Mouse (Mus musculus) hindbrain, postnatal 0 days (tissue): ENCODE results near the gene Acsl5. TPM values are rescaled to one million over a fixed set of nuclear protein-coding genes. Genes with fewer than 3 reads are reported as not detected.

Source experiments
- ATAC-seq: fragments of 200-750 bp; cut with Nextera tagmentation; 2 replicates; pipeline ENCODE4 v1.8.0; 2017; ENCODE audit warnings: mild to moderate bottlenecking, moderate TSS enrichment, moderate library complexity
- DNase-seq: peaks from one replicate; pipeline ENCODE4 v3.0.0-alpha.2; 2015; ENCODE audit warnings: low spot score
- H3K27ac ChIP-seq: fragments of 300-500 bp; sonication (generic); 2 replicates; pipeline ENCODE4 v1.5.1; 2014; ENCODE audit warnings: mild to moderate bottlenecking
- H3K27me3 ChIP-seq: fragments of 300-500 bp; sonication (generic); 2 replicates; pipeline ENCODE4 v1.6.1; 2014; ENCODE audit warnings: low read length, mixed read lengths; ENCODE audit not compliant: insufficient read depth
- H3K36me3 ChIP-seq: fragments of 300-500 bp; sonication (generic); 2 replicates; pipeline ENCODE4 v1.6.1; 2014; ENCODE audit warnings: low read length, mixed read lengths; ENCODE audit not compliant: insufficient read depth
- H3K4me1 ChIP-seq: fragments of 300-500 bp; sonication (generic); 2 replicates; pipeline ENCODE4 v1.6.1; 2014; ENCODE audit warnings: antibody characterized with exemption, low read length, mixed read lengths; ENCODE audit not compliant: insufficient read depth
- H3K4me2 ChIP-seq: fragments of 300-500 bp; sonication (generic); 2 replicates; pipeline ENCODE4 v1.6.1; 2014; ENCODE audit warnings: low read depth, mild to moderate bottlenecking, low read length, moderate library complexity, mixed read lengths
- H3K4me3 ChIP-seq: fragments of 300-500 bp; sonication (generic); 2 replicates; pipeline ENCODE4 v1.5.1; 2014; ENCODE audit warnings: low read length
- H3K9ac ChIP-seq: fragments of 300-500 bp; sonication (generic); replicated peaks from 2 replicates; pipeline ENCODE4 v1.6.1; 2014; ENCODE audit warnings: mild to moderate bottlenecking, low read length, moderate library complexity, mixed read lengths
- H3K9me3 ChIP-seq: fragments of 300-500 bp; sonication (generic); 2 replicates; pipeline ENCODE4 v1.6.1; 2016; ENCODE audit warnings: low read length, mixed read lengths
- CTCF ChIP-seq: IDR thresholded peaks from 2 replicates; pipeline ENCODE4 v1.5.1; 2016; ENCODE audit warnings: antibody characterized with exemption, control low read depth, low read depth
- WGBS: fragments of 180-500 bp; shearing (Covaris S2); extraction: QIAGEN DNeasy Blood & Tissue Kit; methylation state at CpG from one replicate; pipeline ENCODE4 v1.1.7; 2014; 5-methylcytosine and 5-hydroxymethylcytosine counted together
- polyA plus RNA-seq: library from polyadenylated mRNA; unstranded; fragments of >200 nt; fragmentation: Nextera tagmentation; extraction: Ambion mirVana; gene quantifications from 2 replicates; pipeline ENCODE4 v1.2.1, GENCODE M21; 2015
- total RNA-seq: library from RNA; depleted of rRNA; stranded (reverse); fragments of >200 nt; gene quantifications from 2 replicates; pipeline ENCODE4 v1.2.3, GENCODE M21; 2014

The Acsl5 gene
- total and polyA plus RNA-seq, 2 experiments from 2014 or later, result 13.2 to 15.6 TPM

- Histone ChIP-seq H3K4me1 (no peaks in the 10 kb centered on the region), H3K4me3 (no peak overlapping the region), H3K4me2 (no peak overlapping the region), H3K9ac (no peak overlapping the region), H3K27me3 (no peaks in the 10 kb centered on the region), H3K36me3 (no peaks in the 10 kb centered on the region), H3K27ac (no peak overlapping the region), H3K9me3 (no peaks in the 10 kb centered on the region)
- DNase-seq (no peak), ATAC-seq (0 out of 2 replicates have a peak, but pooled peaks have one; percentile 35)
- no peak for TF ChIP-seq CTCF
- WGBS, result 94% methylated on average over 1 of the region's 1 CpGs
Observed at GRCm38 (mm10) chr19:55211698-55212097, 40.0 kb upstream of the Acsl5 start.

- DNase-seq, result no peak
- Histone ChIP-seq H3K27me3 (no peaks in the 10 kb centered on the region), H3K4me2 (no peak overlapping the region), H3K4me1 (peaks cover 2% of the 10 kb centered on the region; the same call in 1 of the 2 replicates), H3K9me3 (no peaks in the 10 kb centered on the region), H3K27ac (no peak overlapping the region), H3K36me3 (no peaks in the 10 kb centered on the region), H3K9ac (no peak overlapping the region), H3K4me3 (no peak overlapping the region)
- 84% methylated on average over 12 of the region's 12 CpGs for WGBS
- no peak for TF ChIP-seq CTCF
- ATAC-seq, result no peak
Observed at GRCm38 (mm10) chr19:55213617-55214340, 38.0 kb upstream of the Acsl5 start.

GRCm38 (mm10) chr19:55216876-55217275, 34.9 kb upstream of the Acsl5 start:
- Histone ChIP-seq H3K4me3 (no peak overlapping the region), H3K36me3 (no peaks in the 10 kb centered on the region), H3K9me3 (no peaks in the 10 kb centered on the region), H3K27ac (no peak overlapping the region), H3K9ac (no peak overlapping the region), H3K4me1 (peaks cover 4% of the 10 kb centered on the region; the same call in 1 of the 2 replicates), H3K4me2 (no peak overlapping the region), H3K27me3 (no peaks in the 10 kb centered on the region)
- 90% methylated on average over 4 of the region's 4 CpGs for WGBS
- no peak for ATAC-seq
- no peak for DNase-seq
- no peak for TF ChIP-seq CTCF

GRCm38 (mm10) chr19:55217365-55217764, 34.4 kb upstream of the Acsl5 start:
- H3K36me3 ChIP-seq, result no peaks in the 10 kb centered on the region
- H3K27ac ChIP-seq, result no peak overlapping the region
- WGBS, result 82% methylated on average over 9 of the region's 9 CpGs
- peaks cover 4% of the 10 kb centered on the region; the same call in 1 of the 2 replicates for H3K4me1 ChIP-seq
- DNase-seq (no peak), ATAC-seq (no peak)
- no peaks in the 10 kb centered on the region for H3K9me3 ChIP-seq
- H3K27me3 ChIP-seq, result no peaks in the 10 kb centered on the region
- H3K4me2 ChIP-seq, result no peak overlapping the region
- no peak overlapping the region for H3K9ac ChIP-seq
- no peak overlapping the region for H3K4me3 ChIP-seq
- no peak for TF ChIP-seq CTCF

- ATAC-seq (peak; percentile 89), DNase-seq (peak; percentile 94)
- Histone ChIP-seq H3K9ac (peak overlapping the region; percentile 51; the same call in 1 of the 2 replicates), H3K4me2 (peak overlapping the region; percentile 65), H3K4me3 (peak overlapping the region; percentile 43), H3K27ac (no peak overlapping the region), H3K27me3 (no peaks in the 10 kb centered on the region), H3K36me3 (no peaks in the 10 kb centered on the region), H3K4me1 (peaks cover 4% of the 10 kb centered on the region; the same call in 1 of the 2 replicates), H3K9me3 (no peaks in the 10 kb centered on the region)
- 5% methylated on average over 20 of the region's 20 CpGs for WGBS
- peak; percentile 95 for TF ChIP-seq CTCF
Observed at GRCm38 (mm10) chr19:55218192-55218739, 33.5 kb upstream of the Acsl5 start.

GRCm38 (mm10) chr19:55218741-55219221, 33.0 kb upstream of the Acsl5 start:
- peaks cover 4% of the 10 kb centered on the region; the same call in 1 of the 2 replicates for H3K4me1 ChIP-seq
- peak overlapping the region; percentile 65 for H3K4me2 ChIP-seq
- TF ChIP-seq CTCF, result no peak
- peak overlapping the region; percentile 51; the same call in 1 of the 2 replicates for H3K9ac ChIP-seq
- no peak for ATAC-seq
- no peak for DNase-seq
- H3K27ac ChIP-seq, result no peak overlapping the region
- no peaks in the 10 kb centered on the region for H3K9me3 ChIP-seq
- H3K36me3 ChIP-seq, result no peaks in the 10 kb centered on the region
- peak overlapping the region; percentile 43 for H3K4me3 ChIP-seq
- no peaks in the 10 kb centered on the region for H3K27me3 ChIP-seq
- 26% methylated on average over 12 of the region's 12 CpGs for WGBS

- DNase-seq, result no peak
- H3K4me2 ChIP-seq, result no peak overlapping the region
Observed at GRCm38 (mm10) chr19:55219359-55219758, 32.4 kb upstream of the Acsl5 start.

More at GRCm38 (mm10) chr19:55219359-55219758, 32.4 kb upstream of the Acsl5 start:
- H3K36me3 ChIP-seq, result no peaks in the 10 kb centered on the region
- WGBS, result 76% methylated on average over 8 of the region's 8 CpGs
- no peaks in the 10 kb centered on the region for H3K27me3 ChIP-seq
- peaks cover 4% of the 10 kb centered on the region; the same call in 1 of the 2 replicates for H3K4me1 ChIP-seq
- no peak overlapping the region for H3K9ac ChIP-seq
- H3K4me3 ChIP-seq, result no peak overlapping the region
- no peaks in the 10 kb centered on the region for H3K9me3 ChIP-seq
- ATAC-seq, result no peak
- no peak overlapping the region for H3K27ac ChIP-seq
- no peak for TF ChIP-seq CTCF
